Mouse (Mus musculus): ENCODE measurements around the gene Ube3c.

DNA sequence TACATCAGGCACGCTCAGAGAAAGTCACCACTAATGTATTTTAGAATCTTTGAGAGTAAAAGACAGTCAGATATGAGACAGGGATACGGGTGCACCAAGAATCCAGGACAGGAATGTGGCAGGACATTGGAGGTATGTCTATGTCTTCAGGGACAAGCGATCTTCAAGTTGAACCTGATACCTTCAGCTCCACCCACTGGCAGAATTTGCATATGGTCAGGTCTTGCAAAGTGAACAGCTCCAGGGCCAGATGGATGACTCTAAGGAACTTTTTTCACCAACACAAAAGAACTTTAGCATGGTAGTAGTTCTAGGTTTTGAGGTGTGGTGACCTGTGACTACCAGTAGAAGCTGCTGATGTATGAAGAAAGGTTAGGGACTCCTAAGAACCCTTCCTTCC lies 62.7 kb downstream of the Ube3c start:
- no peak for TF ChIP-seq CTCF (conservative IDR thresholded peaks at IDR 0.05; ENCODE audit: insufficient read depth, insufficient read length, low read depth, low read length)
- no peak for TF ChIP-seq POLR2A (IDR thresholded peaks at IDR 0.05; ENCODE audit: low read depth, low read length)
